ENCODE assay signal across 8 mouse cellular contexts in genomic region chr19:10101341-10102053, GRCm38 (mm10). TPM values are rescaled to one million over a fixed set of nuclear protein-coding genes. Genes with fewer than 3 reads are reported as not detected.
DNase-seq lines count a peak whose midpoint lies in the region; ATAC-seq and TF ChIP-seq lines count a peak whose summit lies in the region.

Gene Fads2, minus strand, starts transcription at chr19:10101746.

- no peaks in the 10 kb centered on the region for H3K27me3 ChIP-seq in Patski
- no peaks in the 10 kb centered on the region for H3K27me3 ChIP-seq in hindbrain, embryonic 14.5 days (ENCODE audit: control insufficient read depth, insufficient read depth, low read length)

- peaks cover 10% of the 10 kb centered on the region; the same call in 1 of the 2 replicates for H3K36me3 ChIP-seq in hindbrain, embryonic 14.5 days (replicated peaks; ENCODE audit: control insufficient read depth, insufficient read depth)

- H3K4me1 ChIP-seq in hindbrain, embryonic 14.5 days (replicated peaks; ENCODE audit: control insufficient read depth, insufficient read depth, low read length): peaks cover 47% of the 10 kb centered on the region

- H3K27ac ChIP-seq in hindbrain, embryonic 14.5 days: peak within 1 kb of the TSS; percentile 96

- in situ Hi-C loops in Patski (cut with MboI; ENCODE audit: low pct_unique_long_range_greater_than_20kb): no loop called here

- peak within 1 kb of the TSS; percentile 78 for H3K4me3 ChIP-seq in hindbrain, embryonic 14.5 days (replicated peaks; ENCODE audit: low read length)

- CTCF ChIA-PET in Patski (lab: Charles Lee): interaction anchor here (1.4 kb wide), 2 partner anchors 68 to 81 kb away, joined by 3 read pairs; partner anchors contain the start of gene Fads1

- no peaks in the 10 kb centered on the region for H3K9me3 ChIP-seq in hindbrain, embryonic 14.5 days (ENCODE audit: control insufficient read depth, low read length)

- H3K4me2 ChIP-seq in hindbrain, embryonic 14.5 days (replicated peaks): peak within 1 kb of the TSS; percentile 81

- POLR2A ChIA-PET in Patski (lab: Charles Lee): interaction anchor here (0.6 kb wide), 1 partner anchor 164 kb away, joined by 3 read pairs; no protein-coding TSS in a partner anchor

- peak; percentile 13 for TF ChIP-seq CTCF in Patski (IDR thresholded peaks at IDR 0.05)

- H3K9ac ChIP-seq in hindbrain, embryonic 14.5 days: peak within 1 kb of the TSS; percentile 87

- DNase-seq in Patski (ENCODE audit: low read depth, low spot score): peak; percentile 71
- DNase-seq in cerebellum, postnatal 25 days: peak; percentile 79 to 84
- DNase-seq in frontal cortex, postnatal 36 days (ENCODE audit: low spot score in 2 of 2): peak; percentile 89 to 91
- DNase-seq in hindbrain, embryonic 14.5 days (ENCODE audit: low spot score): peak; percentile 91
- DNase-seq in left cerebral cortex, adult 11 months (ENCODE audit: low spot score): peak; percentile 80
- peak; percentile 87 for DNase-seq in lung, postnatal 36 days
- peak; percentile 86 to 88 for DNase-seq in right cerebral cortex, adult 2 months (ENCODE audit: low spot score in 2 of 2)
- DNase-seq in urinary bladder, postnatal 10 days (ENCODE audit: low spot score): peak; percentile 72

- under 1% methylated on average over 54 of the region's 57 CpGs for WGBS in hindbrain, embryonic 14.5 days

- peak; percentile 90 for ATAC-seq in Patski
- ATAC-seq in hindbrain, embryonic 14.5 days (ENCODE audit: low FRiP score): peak; percentile 96

RNA-seq across cellular contexts. Expression of gene Fads2, which starts in this region (rescaled TPM):
- polyA plus RNA-seq in Patski (2021): 219 TPM
- 70.5 and 87.5 TPM in 2 replicates for polyA plus RNA-seq in hindbrain, embryonic 14.5 days (2014; fragmentation: Nextera tagmentation; extraction: Ambion mirVana)

Comparison
In these comparisons a context has a peak if more than half of its experiments do, and no peak if none do; other contexts are left out.
1. Peak in every context shown above with its lines: DNase-seq, ATAC-seq, H3K4me3 ChIP-seq and H3K27ac ChIP-seq.